Mouse (Mus musculus): ENCODE results near the gene Prom2.

The Prom2 gene

DNA sequence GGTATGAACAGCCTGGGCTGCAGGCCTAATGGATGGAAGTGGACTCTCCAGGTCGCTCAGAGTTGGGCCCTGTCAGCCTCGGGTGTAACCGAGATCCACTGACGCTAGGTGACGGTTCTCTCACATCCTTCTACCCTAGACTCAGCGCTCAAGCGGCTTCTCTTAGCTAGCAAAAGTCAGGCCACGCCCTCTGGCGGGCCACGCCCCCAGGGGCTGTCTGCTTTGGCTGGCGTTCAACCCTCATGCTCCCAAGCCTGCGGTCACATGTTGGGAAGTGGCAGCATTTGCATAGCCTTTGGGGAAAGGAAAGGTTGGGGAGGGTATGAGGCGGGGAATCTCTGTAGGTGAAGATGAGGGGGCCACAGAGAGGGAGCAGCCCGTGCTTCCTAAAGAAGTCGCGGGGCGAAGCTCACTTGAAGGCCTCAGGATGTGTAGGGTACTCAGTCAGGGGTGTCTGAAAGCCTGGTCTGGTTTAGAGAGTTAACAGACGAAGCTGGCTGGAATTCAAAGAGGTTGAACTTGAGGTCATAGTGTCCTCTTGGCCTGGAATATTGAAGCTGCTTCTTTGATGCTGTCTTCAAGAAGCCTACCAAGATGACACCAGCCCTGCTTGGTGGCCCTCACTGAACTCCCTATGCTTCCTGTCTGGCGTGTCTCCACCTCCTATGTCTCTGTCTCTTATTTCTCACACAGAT, 56.6 kb downstream of the Prom2 start:
- peak; percentile 14 to 19 for DNase-seq (ENCODE audit: low spot score in 2 of 2)

- DNase-seq (ENCODE audit: low spot score in 2 of 2): no peak
Observed at GRCm38 (mm10) chr2:127483001-127483400, 58.3 kb downstream of the Prom2 start.

- peak in 1 of 2 experiments; percentile 5 for DNase-seq (ENCODE audit: low spot score in 2 of 2)
Observed at GRCm38 (mm10) chr2:127482533-127482911, 58.7 kb downstream of the Prom2 start.

DNA sequence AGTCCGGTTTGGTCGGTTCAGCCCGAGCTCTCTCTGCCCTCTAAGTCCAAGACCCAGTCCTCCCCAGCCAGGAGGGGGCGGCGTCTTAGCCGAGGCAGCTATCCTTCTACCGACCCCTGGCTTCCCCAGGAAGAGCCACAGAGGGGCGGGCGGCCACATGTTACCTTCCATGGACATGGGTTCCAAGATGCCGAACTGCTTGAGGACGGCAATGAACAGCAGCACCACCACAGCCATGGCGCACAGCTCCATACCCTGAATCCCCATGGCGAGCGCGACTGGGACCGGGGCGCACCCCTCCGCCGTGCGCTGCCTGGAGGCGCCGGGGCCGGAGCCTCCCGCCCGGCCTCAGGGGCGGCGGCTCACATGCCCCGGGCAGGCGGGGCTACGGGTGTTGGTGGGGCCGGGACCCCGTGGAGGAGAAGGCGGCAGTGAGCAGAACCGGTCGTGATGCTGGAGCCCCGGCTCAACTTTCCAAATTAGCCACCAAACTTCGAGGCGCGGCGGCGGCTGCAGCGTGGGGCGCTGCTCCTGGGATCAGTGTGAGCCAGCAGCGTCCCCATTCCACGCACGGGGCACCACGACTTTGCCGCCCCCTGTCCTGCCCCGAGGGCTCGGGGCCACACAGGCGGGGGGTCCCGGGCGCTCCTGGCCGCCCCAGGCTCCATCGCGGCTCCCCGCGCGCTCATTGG, 59.3 kb downstream of the Prom2 start:
- no peak for DNase-seq (ENCODE audit: low spot score in 2 of 2)

DNA sequence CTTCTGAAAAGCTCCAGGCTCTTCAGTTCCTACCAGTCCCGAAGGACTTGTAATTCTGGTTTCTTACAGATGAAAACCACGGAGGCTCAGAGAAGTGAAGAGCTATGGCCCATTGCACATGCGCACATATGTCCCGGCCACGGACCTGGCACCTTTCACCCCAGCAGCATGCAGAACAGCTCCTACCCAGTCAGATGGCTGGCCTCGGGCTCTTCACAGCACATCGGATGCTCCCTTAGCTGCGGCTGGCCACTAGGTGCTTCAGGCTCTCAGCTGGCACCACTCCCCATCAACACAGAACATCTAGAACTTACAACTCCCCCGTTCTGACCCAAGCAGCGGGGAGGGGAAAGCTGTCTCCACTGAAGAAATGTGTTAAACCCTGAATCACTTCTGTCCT, 61.5 kb downstream of the Prom2 start:
- DNase-seq (ENCODE audit: low spot score in 2 of 2): no peak

GRCm38 (mm10) chr2:127479210-127479609, 62.1 kb downstream of the Prom2 start:
- no peak for DNase-seq (ENCODE audit: low spot score in 2 of 2)

Measured in spleen, postnatal 36 days (tissue).